21 mouse cellular contexts compared by ENCODE assay signal in the genomic region with DNA sequence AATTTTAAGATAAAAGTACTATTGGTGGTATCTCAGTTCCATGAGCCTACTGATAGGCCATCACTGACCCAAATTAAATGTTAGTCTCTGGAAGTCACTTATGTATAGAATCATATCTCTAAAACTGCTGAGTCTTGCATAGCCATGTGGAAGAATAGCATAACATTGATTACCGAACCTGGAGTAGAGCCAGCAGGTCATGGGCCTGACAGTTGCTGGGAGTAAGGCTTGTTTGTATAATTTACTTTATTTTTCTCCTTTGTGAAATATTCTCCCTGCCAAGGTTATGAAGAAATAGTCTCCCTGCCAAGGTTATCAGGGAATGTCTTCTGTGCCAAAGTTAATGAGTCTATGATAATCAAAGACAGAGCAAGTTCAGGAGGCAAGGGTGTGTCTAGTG.
DNase-seq lines count a peak whose midpoint lies in the region; ATAC-seq and TF ChIP-seq lines count a peak whose summit lies in the region.
"Had no signal": no experiment of that assay in that cellular context is flagged by ENCODE, and none has a peak within 500 bp of the region (broad histone marks: within the 10 kb centered on the region; RNA-seq: fewer than 3 reads in every experiment).

No protein-coding gene starts in this region.

- H3K27me3 ChIP-seq in liver, adult 2 months (ENCODE audit: control insufficient read depth, insufficient read depth, low read length): no peaks in the 10 kb centered on the region
- no peaks in the 10 kb centered on the region for H3K27me3 ChIP-seq in liver, postnatal 0 days (ENCODE audit: insufficient read depth, low read length)
- H3K27me3 ChIP-seq: embryonic facial prominence, embryonic 15.5 days; hindbrain, embryonic 12.5 days had no signal

- no peak overlapping the region for H3K27ac ChIP-seq in liver, adult 2 months (replicated peaks; ENCODE audit: insufficient read depth, low read depth, low read length)
- no peak overlapping the region for H3K27ac ChIP-seq in liver, postnatal 0 days (ENCODE audit: low read depth)
- H3K27ac ChIP-seq: embryonic facial prominence, embryonic 15.5 days; forebrain, embryonic 10.5 days; gastrocnemius, adult 2 months; heart, embryonic 10.5 days; hindbrain, embryonic 12.5 days had no signal

- no peaks in the 10 kb centered on the region for H3K79me2 ChIP-seq in liver, adult 2 months (ENCODE audit: control insufficient read depth, insufficient read depth, low read length)

- ATAC-seq in liver, postnatal 0 days: no peak
- ATAC-seq: forebrain, embryonic 14.5 days; hindbrain, embryonic 16.5 days; inflammation-experienced regulatory T-cells, adult 6 months had no signal

- 43% methylated on average over 1 of the region's 1 CpGs for WGBS in liver, adult 2 months
- 56% methylated on average over 1 of the region's 1 CpGs for WGBS in liver, postnatal 0 days (ENCODE audit: insufficient replicate concordance)

- H3K36me3 ChIP-seq in liver, adult 2 months (ENCODE audit: control insufficient read depth, insufficient read depth, low read length): no peaks in the 10 kb centered on the region
- no peaks in the 10 kb centered on the region for H3K36me3 ChIP-seq in liver, postnatal 0 days (replicated peaks; ENCODE audit: insufficient read depth, low read length)
- H3K36me3 ChIP-seq: embryonic facial prominence, embryonic 15.5 days; forebrain, embryonic 10.5 days; heart, embryonic 10.5 days; hindbrain, embryonic 12.5 days had no signal

- TF ChIP-seq EP300 in liver, postnatal 0 days (IDR thresholded peaks at IDR 0.05; ENCODE audit: low read depth): no peak

- no peaks in the 10 kb centered on the region for H3K9me3 ChIP-seq in liver, postnatal 0 days (ENCODE audit: low read length)
- H3K9me3 ChIP-seq: embryonic facial prominence, embryonic 15.5 days; forebrain, embryonic 10.5 days; heart, embryonic 10.5 days; hindbrain, embryonic 12.5 days had no signal

- no peak overlapping the region for H3K4me3 ChIP-seq in liver, adult 2 months (ENCODE audit: insufficient read depth, low read depth, low read length)
- H3K4me3 ChIP-seq in liver, postnatal 0 days (ENCODE audit: low read depth, low read length): no peak overlapping the region
- H3K4me3 ChIP-seq: embryonic facial prominence, embryonic 15.5 days; erythroblast, embryonic 14.5 days; forebrain, embryonic 10.5 days; gastrocnemius, adult 2 months; heart, embryonic 10.5 days; hindbrain, embryonic 12.5 days had no signal

- no peaks in the 10 kb centered on the region for H3K4me1 ChIP-seq in liver, adult 2 months (ENCODE audit: control insufficient read depth, insufficient read depth, low read length)
- H3K4me1 ChIP-seq in liver, postnatal 0 days (ENCODE audit: insufficient read depth): no peaks in the 10 kb centered on the region
- H3K4me1 ChIP-seq: embryonic facial prominence, embryonic 15.5 days; forebrain, embryonic 10.5 days; heart, embryonic 10.5 days; hindbrain, embryonic 12.5 days had no signal

- DNase-seq in liver, adult 2 months (ENCODE audit: extremely low read depth, low read depth, low spot score): peak; percentile 22
- no peak for DNase-seq in liver, postnatal 0 days
- DNase-seq in ovary, postnatal 36 days (ENCODE audit: low spot score): peak; percentile 6
- no peak for DNase-seq in ovary, postnatal 14 days (ENCODE audit: low spot score)
- DNase-seq in adrenal gland, postnatal 25 days: peak; percentile 3
- DNase-seq in cerebellum, postnatal 14 days: no peak
- DNase-seq: cerebellum, adult 11-12 months; cerebellum, adult 9-10 months; cerebellum, postnatal 36 days; gastrocnemius, adult 2 months; gastrocnemius, postnatal 25 days; heart, postnatal 10 days; heart, postnatal 4 days had no signal

- H3K9ac ChIP-seq in liver, adult 2 months (ENCODE audit: low read depth, low read length): no peak overlapping the region
- H3K9ac ChIP-seq in liver, postnatal 0 days (replicated peaks): no peak overlapping the region
- H3K9ac ChIP-seq: embryonic facial prominence, embryonic 15.5 days; hindbrain, embryonic 12.5 days had no signal

- TF ChIP-seq POLR2A in liver, adult 2 months (IDR thresholded peaks at IDR 0.05; ENCODE audit: extremely low read depth, insufficient read depth, low read length): no peak

- no peak for TF ChIP-seq CTCF in liver, adult 2 months (IDR thresholded peaks at IDR 0.05; ENCODE audit: low read depth, low read length)
- TF ChIP-seq CTCF in liver, postnatal 0 days (IDR thresholded peaks at IDR 0.05; ENCODE audit: low read depth): no peak

- H3K4me2 ChIP-seq in liver, postnatal 0 days (ENCODE audit: low read depth, low read length): no peak overlapping the region
- H3K4me2 ChIP-seq: embryonic facial prominence, embryonic 15.5 days; hindbrain, embryonic 12.5 days had no signal

Comparison
In these comparisons a context has a peak if more than half of its experiments do, and no peak if none do; other contexts are left out.
1. DNase-seq: peak in liver, adult 2 months (single experiment), ovary, postnatal 36 days (single experiment) and adrenal gland, postnatal 25 days (single experiment); none in liver, postnatal 0 days (single experiment), ovary, postnatal 14 days (single experiment) and cerebellum, postnatal 14 days (0 of 2).